Mouse (Mus musculus) gonadal fat pad, adult 2 months (tissue): ENCODE measurements around the gene Plek2. TPM values are rescaled to one million over a fixed set of nuclear protein-coding genes. Genes with fewer than 3 reads are reported as not detected.

ENCODE experiments used
- DNase-seq: peaks from one replicate; pipeline ENCODE4 v3.0.0-alpha.2; 2012; ENCODE audit warnings: low read depth
- polyA plus RNA-seq: library from polyadenylated mRNA; depleted of rRNA; stranded (reverse); fragments of >200 nt; gene quantifications from 2 replicates; pipeline ENCODE4 v1.2.3, GENCODE M21; 2012

The Plek2 gene
- polyA plus RNA-seq, 1 experiment, result 12.7 TPM

GRCm38 (mm10) chr12:78911707-78912417 lies 5.1 kb upstream of the Plek2 start:
- DNase-seq, result no peak

DNA sequence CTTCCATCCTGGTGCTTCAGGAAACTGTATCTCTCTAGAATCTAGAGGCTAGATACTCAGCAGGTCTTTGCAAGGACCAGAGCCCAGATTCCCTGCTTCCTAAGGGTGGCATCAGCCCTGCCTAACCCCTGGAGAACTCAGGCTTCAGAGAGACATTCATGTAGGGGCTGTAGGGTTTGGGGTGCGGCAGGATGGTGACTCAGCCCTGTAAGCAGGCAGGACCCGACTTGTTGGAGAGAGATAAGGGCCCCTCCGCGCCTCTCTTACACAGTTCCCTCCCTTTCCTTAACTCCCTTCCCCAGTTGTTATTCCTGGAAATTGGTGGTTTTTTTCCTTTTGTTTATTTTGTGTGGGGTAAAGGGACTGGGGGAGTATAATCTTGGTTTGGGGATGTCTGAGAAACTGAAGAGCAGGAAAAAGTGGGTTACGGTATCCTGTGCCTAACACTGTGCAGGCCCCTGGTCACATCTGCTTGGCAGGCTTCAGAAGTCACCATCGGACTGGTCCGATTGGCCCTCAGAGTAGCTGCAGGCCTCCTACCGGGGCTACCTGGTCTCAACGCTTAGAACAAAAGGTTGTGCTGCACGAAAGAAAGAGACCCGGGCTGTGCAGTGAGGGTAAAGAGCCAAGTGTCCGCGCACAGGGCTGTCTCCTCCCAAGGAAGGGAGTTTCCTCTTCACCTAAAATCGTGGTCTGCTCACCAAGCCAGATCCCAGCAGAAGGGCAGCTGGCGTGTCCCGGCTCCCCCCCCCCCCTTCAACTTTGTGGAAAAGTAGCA lies 4.1 kb upstream of the Plek2 start:
- DNase-seq, result no peak

DNA sequence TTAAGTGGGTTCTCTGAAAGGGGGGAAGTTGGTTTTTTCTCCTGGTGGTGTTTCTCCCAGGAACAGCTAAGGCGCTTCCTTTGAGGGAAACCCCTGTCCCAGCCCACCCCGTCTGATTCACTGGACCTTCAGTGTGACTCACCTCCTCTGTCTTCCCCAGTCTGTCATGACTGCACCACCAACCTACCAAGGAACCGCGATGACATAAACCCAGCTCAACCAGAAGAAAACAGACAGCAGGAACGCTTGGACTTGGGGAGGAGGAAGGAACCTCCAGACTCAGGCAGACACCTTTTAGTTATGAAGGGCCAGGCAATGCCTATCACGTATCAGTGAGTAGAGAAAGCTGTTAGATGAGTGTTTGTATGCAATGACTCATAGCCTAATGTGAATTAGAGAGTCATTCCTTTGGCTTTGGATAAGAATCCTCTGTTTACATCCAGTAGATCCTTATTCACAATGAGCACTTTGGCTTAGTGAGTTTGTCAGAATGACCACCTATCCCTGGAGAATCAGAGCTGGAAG lies 1.4 kb upstream of the Plek2 start:
- no peak for DNase-seq

- no peak for DNase-seq
These were observed 2.3 kb downstream of the Plek2 start for GRCm38 (mm10) chr12:78904499-78904898.

DNA sequence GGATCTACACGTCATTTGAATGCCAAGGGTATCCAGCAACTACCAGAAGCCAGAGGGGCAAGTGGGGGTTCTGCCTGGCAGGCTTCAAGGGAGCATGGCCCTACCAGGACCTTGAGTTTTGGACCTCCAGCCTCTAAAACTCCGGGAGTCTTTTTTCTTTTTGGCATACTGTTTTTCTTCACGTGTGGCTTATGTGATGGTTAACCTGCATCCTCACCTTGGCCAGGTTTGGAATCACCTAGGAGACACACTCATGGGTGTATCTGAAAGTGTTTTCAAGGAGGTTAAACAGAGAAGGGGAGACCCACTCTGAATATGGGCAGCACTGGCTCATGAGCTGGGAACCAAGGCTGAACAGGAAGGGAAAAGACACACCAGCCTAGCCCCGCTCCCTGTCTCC lies 3.5 kb downstream of the Plek2 start:
- DNase-seq, result no peak

- DNase-seq, result no peak
These were observed 5.3 kb downstream of the Plek2 start for GRCm38 (mm10) chr12:78901467-78901866.

DNA sequence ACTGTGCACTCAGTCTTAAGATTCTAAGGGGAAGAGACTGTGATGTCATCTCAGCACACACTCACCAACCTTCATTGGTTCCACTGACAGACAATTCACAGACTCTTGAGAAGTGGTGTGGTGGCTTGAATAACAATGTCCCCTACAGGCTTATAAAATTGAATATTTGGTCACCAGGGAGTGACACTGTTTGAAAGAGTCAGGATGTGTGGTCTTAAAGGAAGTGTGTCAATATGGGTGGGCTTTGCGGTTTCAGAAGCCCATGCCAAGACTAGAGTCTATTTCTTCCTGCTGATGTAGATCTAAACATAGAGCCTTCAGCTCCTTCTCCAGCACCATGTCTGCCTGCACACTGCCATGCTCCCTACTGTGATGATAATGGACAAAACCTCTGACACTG lies 8.9 kb downstream of the Plek2 start:
- DNase-seq, result no peak

- DNase-seq, result no peak
These were observed 15.6 kb downstream of the Plek2 start for GRCm38 (mm10) chr12:78891149-78891548.

DNA sequence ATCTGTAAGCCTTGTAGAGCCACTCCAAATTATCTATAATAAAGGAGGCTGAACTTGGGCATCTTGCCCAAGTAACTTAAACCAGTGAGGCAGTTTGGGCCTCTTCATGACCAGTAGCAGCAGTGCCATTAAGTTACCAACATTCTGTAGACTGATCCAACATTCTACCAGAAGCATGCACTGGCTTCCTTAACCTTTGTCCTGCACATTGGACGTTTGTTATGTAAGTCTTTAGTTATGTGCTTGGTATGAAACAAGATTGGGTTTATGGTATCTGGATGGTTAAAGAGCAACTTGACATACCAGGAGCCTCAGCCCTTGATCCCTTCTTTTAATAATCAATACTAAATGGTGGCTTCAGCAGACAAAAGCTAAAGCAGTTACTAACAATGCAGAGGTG lies 16.7 kb downstream of the Plek2 start:
- no peak for DNase-seq

- DNase-seq, result no peak
These were observed 32.2 kb downstream of the Plek2 start for GRCm38 (mm10) chr12:78874581-78874980.

DNA sequence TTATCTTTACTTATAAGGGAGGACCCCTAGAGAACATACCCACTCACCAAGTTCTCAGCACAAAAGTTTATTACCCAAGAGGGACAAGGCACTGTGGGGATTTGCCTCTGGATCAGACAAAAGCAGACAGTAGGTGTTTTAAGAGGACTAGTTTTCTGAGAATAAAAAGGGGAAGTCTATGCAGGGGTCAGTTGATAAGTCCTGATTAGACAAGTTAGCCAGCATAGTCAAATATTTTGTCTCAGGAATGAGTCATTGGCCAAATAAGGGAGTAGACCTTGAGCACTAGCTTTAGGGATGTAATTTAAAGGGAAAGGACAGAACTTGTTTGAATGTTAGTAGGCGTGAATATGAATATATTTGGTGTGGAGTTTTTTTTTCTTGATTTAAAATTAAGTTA lies 38.6 kb downstream of the Plek2 start:
- DNase-seq, result no peak

DNA sequence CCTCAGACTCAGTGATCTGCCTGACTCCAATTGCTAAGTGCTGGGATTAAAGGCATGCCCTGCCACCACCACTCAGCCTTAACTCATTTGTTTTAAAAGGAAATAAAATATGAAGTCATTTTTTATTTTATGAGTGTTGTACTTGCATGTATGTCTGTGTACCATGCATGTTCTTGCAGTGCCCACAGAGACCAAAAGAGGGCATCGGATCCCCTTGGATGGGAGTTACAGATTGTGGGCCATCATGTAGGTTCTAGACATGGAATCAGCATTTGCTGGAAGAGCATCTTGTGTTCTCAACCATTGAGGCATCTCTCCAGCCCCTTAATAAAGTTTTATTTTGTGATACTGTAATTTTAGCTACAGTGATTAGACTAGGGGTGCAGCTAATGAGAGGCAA lies 41.3 kb downstream of the Plek2 start:
- DNase-seq, result no peak

- DNase-seq, result no peak
These were observed 44.5 kb downstream of the Plek2 start for GRCm38 (mm10) chr12:78862254-78862730.

GRCm38 (mm10) chr12:78861496-78862253 lies 45.1 kb downstream of the Plek2 start, which contains the start of the genes Atp6v1d and Eif2s1:
TSS of gene Atp6v1d (minus strand) at chr12:78861638.
TSS of gene Eif2s1 (plus strand) at chr12:78861819.
- peak; percentile 92 for DNase-seq

GRCm38 (mm10) chr12:78860921-78861495 lies 45.8 kb downstream of the Plek2 start:
- no peak for DNase-seq

GRCm38 (mm10) chr12:78848246-78848645 lies 58.5 kb downstream of the Plek2 start:
- DNase-seq, result peak; percentile 80

GRCm38 (mm10) chr12:78842429-78842828 lies 64.3 kb downstream of the Plek2 start:
- peak; percentile 77 for DNase-seq

DNA sequence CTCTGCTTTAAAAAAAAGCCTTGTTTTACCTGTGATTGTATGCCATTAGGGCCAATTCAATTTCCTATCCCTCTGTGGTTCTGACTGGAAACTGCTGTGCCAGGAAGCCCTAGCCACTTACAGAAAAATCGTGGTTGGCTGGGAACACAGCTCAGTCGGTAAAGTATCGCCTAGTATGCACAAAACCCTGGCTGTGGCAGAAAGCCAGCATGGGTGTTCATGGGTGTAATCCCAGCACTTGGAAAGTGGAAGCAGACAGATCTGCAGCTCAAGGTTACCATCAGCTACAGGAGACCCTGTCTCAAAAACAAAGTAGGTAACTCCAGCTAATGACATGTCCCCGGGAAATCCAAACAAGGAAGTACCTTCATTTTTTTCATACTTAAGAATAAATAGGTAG lies 66.9 kb downstream of the Plek2 start:
- no peak for DNase-seq
